Mouse (Mus musculus) large intestine, adult 2 months (tissue): ENCODE data around the gene Ski. TPM values are rescaled to one million over a fixed set of nuclear protein-coding genes. Genes with fewer than 3 reads are reported as not detected.
"Not testable (repeated sequence)": the region's sequence is repeated elsewhere in the genome, so short reads cannot be mapped to it uniquely, and the experiment has no call there.

Source experiments
- DNase-seq: peaks from one replicate; pipeline ENCODE4 v3.0.0-alpha.2; 2012; ENCODE audit warnings: low read depth, low spot score
- WGBS: fragments of 180-500 bp; shearing (Covaris S2); methylation state at CpG from one replicate; pipeline ENCODE4 v1.1.7; 2018; 5-methylcytosine and 5-hydroxymethylcytosine counted together
- polyA plus RNA-seq: library from polyadenylated mRNA; depleted of rRNA; stranded (reverse); fragments of >200 nt; gene quantifications from 2 replicates; pipeline ENCODE4 v1.2.3, GENCODE M21; 2012; rRNA removed

The Ski gene
- 20.3 and 30.8 TPM in 2 replicates for polyA plus RNA-seq

- WGBS: 17% methylated on average over 63 of the region's 63 CpGs
- DNase-seq: no peak
Observed at GRCm38 (mm10) chr4:155222552-155222840, at the start of gene Ski. Gene Ski (minus strand): TSS chr4:155222592.

- 32% methylated on average over 5 of the region's 5 CpGs for WGBS
- no peak for DNase-seq
Observed at GRCm38 (mm10) chr4:155268382-155268781, 46.0 kb upstream of the Ski start.

GRCm38 (mm10) chr4:155267639-155268175 is 45.3 kb upstream of the Ski start:
- DNase-seq: no peak
- WGBS: 63% methylated on average over 12 of the region's 12 CpGs

- WGBS: 54% methylated on average over 7 of the region's 7 CpGs
Observed at GRCm38 (mm10) chr4:155267047-155267543, 44.7 kb upstream of the Ski start.

GRCm38 (mm10) chr4:155264521-155265321 is 42.3 kb upstream of the Ski start:
- no peak for DNase-seq
- 86% methylated on average over 3 of the region's 3 CpGs for WGBS

More at GRCm38 (mm10) chr4:155267047-155267543, 44.7 kb upstream of the Ski start:
- no peak for DNase-seq

- DNase-seq: no peak
- WGBS: 82% methylated on average over 6 of the region's 6 CpGs
Observed at GRCm38 (mm10) chr4:155252253-155252652, 29.9 kb upstream of the Ski start.

GRCm38 (mm10) chr4:155251147-155251546 is 28.8 kb upstream of the Ski start:
- WGBS: 77% methylated on average over 3 of the region's 3 CpGs

GRCm38 (mm10) chr4:155250361-155251117 is 28.1 kb upstream of the Ski start:
- no peak for DNase-seq
- 10% methylated on average over 23 of the region's 23 CpGs for WGBS

More at GRCm38 (mm10) chr4:155251147-155251546, 28.8 kb upstream of the Ski start:
- DNase-seq: no peak

GRCm38 (mm10) chr4:155249648-155250351 is 27.4 kb upstream of the Ski start, which contains the start of gene Faap20:
Gene Faap20 (plus strand): TSS chr4:155249802.
- DNase-seq: no peak
- WGBS: under 1% methylated on average over 57 of the region's 58 CpGs

GRCm38 (mm10) chr4:155249257-155249647 is 26.9 kb upstream of the Ski start:
- under 1% methylated on average over 9 of the region's 9 CpGs for WGBS

GRCm38 (mm10) chr4:155248054-155248453 is 25.7 kb upstream of the Ski start:
- DNase-seq: not testable (repeated sequence)
- WGBS: 86% methylated on average over 3 of the region's 3 CpGs

More at GRCm38 (mm10) chr4:155249257-155249647, 26.9 kb upstream of the Ski start:
- DNase-seq: peak; percentile 92

- DNase-seq: no peak
- 41% methylated on average over 12 of the region's 12 CpGs for WGBS
Observed at GRCm38 (mm10) chr4:155246691-155247105, 24.3 kb upstream of the Ski start.

GRCm38 (mm10) chr4:155245770-155246492 is 23.5 kb upstream of the Ski start:
- DNase-seq: no peak
- WGBS: 55% methylated on average over 6 of the region's 6 CpGs

- 89% methylated on average over 12 of the region's 12 CpGs for WGBS
- DNase-seq: no peak
Observed at GRCm38 (mm10) chr4:155243233-155243632, 20.8 kb upstream of the Ski start.

GRCm38 (mm10) chr4:155242292-155242691 is 19.9 kb upstream of the Ski start:
- no peak for DNase-seq
- 93% methylated on average over 5 of the region's 5 CpGs for WGBS

- no peak for DNase-seq
- WGBS: 52% methylated on average over 9 of the region's 9 CpGs
Observed at GRCm38 (mm10) chr4:155241789-155242188, 19.4 kb upstream of the Ski start.

- no peak for DNase-seq
Observed at GRCm38 (mm10) chr4:155239494-155239893, 17.1 kb upstream of the Ski start.

GRCm38 (mm10) chr4:155238276-155238675 is 15.9 kb upstream of the Ski start:
- no peak for DNase-seq
- 9% methylated on average over 5 of the region's 5 CpGs for WGBS

More at GRCm38 (mm10) chr4:155239494-155239893, 17.1 kb upstream of the Ski start:
- 63% methylated on average over 6 of the region's 6 CpGs for WGBS
